Mouse (Mus musculus): ENCODE measurements around the gene Ldah. TPM values are rescaled to one million over a fixed set of nuclear protein-coding genes. Genes with fewer than 3 reads are reported as not detected.

The Ldah gene
- polyA plus RNA-seq, 1 experiment from 2014 or later: 66.5 TPM

GRCm38 (mm10) chr12:8269627-8270026 lies 61.7 kb downstream of the Ldah start:
- H3K36me3 ChIP-seq (ENCODE audit: control insufficient read depth, insufficient read depth, low read length): no peaks in the 10 kb centered on the region
- H3K9me3 ChIP-seq (replicated peaks; ENCODE audit: control insufficient read depth, low read length): no peaks in the 10 kb centered on the region
- no peaks in the 10 kb centered on the region for H3K27me3 ChIP-seq (replicated peaks; ENCODE audit: control insufficient read depth, insufficient read depth, low read length)
- DNase-seq (ENCODE audit: low spot score) (no peak), ATAC-seq (no peak)
- no peak overlapping the region for H3K4me3 ChIP-seq (ENCODE audit: low read depth, low read length)
- WGBS: 95% methylated on average over 11 of the region's 11 CpGs
- H3K4me2 ChIP-seq (ENCODE audit: low read length): no peak overlapping the region
- H3K27ac ChIP-seq (ENCODE audit: low read depth, low read length): no peak overlapping the region
- H3K9ac ChIP-seq (ENCODE audit: low read length): no peak overlapping the region
- no peaks in the 10 kb centered on the region for H3K4me1 ChIP-seq (ENCODE audit: control insufficient read depth, insufficient read depth, low read length)

GRCm38 (mm10) chr12:8271405-8271804 lies 63.5 kb downstream of the Ldah start:
- Histone ChIP-seq H3K9ac (ENCODE audit: low read length) (no peak overlapping the region), H3K4me3 (ENCODE audit: low read depth, low read length) (no peak overlapping the region), H3K9me3 (replicated peaks; ENCODE audit: control insufficient read depth, low read length) (no peaks in the 10 kb centered on the region), H3K4me2 (ENCODE audit: low read length) (no peak overlapping the region), H3K27me3 (replicated peaks; ENCODE audit: control insufficient read depth, insufficient read depth, low read length) (no peaks in the 10 kb centered on the region), H3K27ac (ENCODE audit: low read depth, low read length) (no peak overlapping the region), H3K36me3 (ENCODE audit: control insufficient read depth, insufficient read depth, low read length) (0 out of 2 replicates have a peak, but pooled peaks cover 4% of the 10 kb centered on the region), H3K4me1 (ENCODE audit: control insufficient read depth, insufficient read depth, low read length) (no peaks in the 10 kb centered on the region)
- DNase-seq (ENCODE audit: low spot score): no peak
- 89% methylated on average over 2 of the region's 2 CpGs for WGBS
- no peak for ATAC-seq

- DNase-seq (ENCODE audit: low spot score): no peak
- no peak for ATAC-seq
- no peak overlapping the region for H3K9ac ChIP-seq (ENCODE audit: low read length)
- no peak overlapping the region for H3K4me2 ChIP-seq (ENCODE audit: low read length)
- 0 out of 2 replicates have a peak, but pooled peaks cover 5% of the 10 kb centered on the region for H3K36me3 ChIP-seq (ENCODE audit: control insufficient read depth, insufficient read depth, low read length)
- no peaks in the 10 kb centered on the region for H3K4me1 ChIP-seq (ENCODE audit: control insufficient read depth, insufficient read depth, low read length)
- 95% methylated on average over 6 of the region's 6 CpGs for WGBS
- H3K9me3 ChIP-seq (replicated peaks; ENCODE audit: control insufficient read depth, low read length): no peaks in the 10 kb centered on the region
- H3K27me3 ChIP-seq (replicated peaks; ENCODE audit: control insufficient read depth, insufficient read depth, low read length): no peaks in the 10 kb centered on the region
- no peak overlapping the region for H3K27ac ChIP-seq (ENCODE audit: low read depth, low read length)
- H3K4me3 ChIP-seq (ENCODE audit: low read depth, low read length): no peak overlapping the region
Observed at GRCm38 (mm10) chr12:8273471-8274171, 65.7 kb downstream of the Ldah start.

GRCm38 (mm10) chr12:8275424-8275823 lies 67.5 kb downstream of the Ldah start:
- Histone ChIP-seq H3K4me1 (ENCODE audit: control insufficient read depth, insufficient read depth, low read length) (no peaks in the 10 kb centered on the region), H3K9me3 (replicated peaks; ENCODE audit: control insufficient read depth, low read length) (no peaks in the 10 kb centered on the region), H3K27me3 (replicated peaks; ENCODE audit: control insufficient read depth, insufficient read depth, low read length) (no peaks in the 10 kb centered on the region), H3K9ac (ENCODE audit: low read length) (no peak overlapping the region), H3K4me2 (ENCODE audit: low read length) (no peak overlapping the region), H3K36me3 (ENCODE audit: control insufficient read depth, insufficient read depth, low read length) (0 out of 2 replicates have a peak, but pooled peaks cover 9% of the 10 kb centered on the region), H3K27ac (ENCODE audit: low read depth, low read length) (no peak overlapping the region), H3K4me3 (ENCODE audit: low read depth, low read length) (no peak overlapping the region)
- DNase-seq (ENCODE audit: low spot score): no peak
- 85% methylated on average over 4 of the region's 4 CpGs for WGBS
- no peak for ATAC-seq

- H3K36me3 ChIP-seq (ENCODE audit: control insufficient read depth, insufficient read depth, low read length): 0 out of 2 replicates have a peak, but pooled peaks cover 8% of the 10 kb centered on the region
- 88% methylated on average over 15 of the region's 15 CpGs for WGBS
- no peak for ATAC-seq
- no peaks in the 10 kb centered on the region for H3K9me3 ChIP-seq (replicated peaks; ENCODE audit: control insufficient read depth, low read length)
- H3K27ac ChIP-seq (ENCODE audit: low read depth, low read length): no peak overlapping the region
- H3K4me3 ChIP-seq (ENCODE audit: low read depth, low read length): no peak overlapping the region
- DNase-seq (ENCODE audit: low spot score): no peak
- H3K9ac ChIP-seq (ENCODE audit: low read length): no peak overlapping the region
- H3K4me2 ChIP-seq (ENCODE audit: low read length): no peak overlapping the region
- H3K4me1 ChIP-seq (ENCODE audit: control insufficient read depth, insufficient read depth, low read length): no peaks in the 10 kb centered on the region
- H3K27me3 ChIP-seq (replicated peaks; ENCODE audit: control insufficient read depth, insufficient read depth, low read length): no peaks in the 10 kb centered on the region
Observed at GRCm38 (mm10) chr12:8281225-8282017, 73.5 kb downstream of the Ldah start.

GRCm38 (mm10) chr12:8287970-8288369 lies 80.1 kb downstream of the Ldah start:
- peaks cover 7% of the 10 kb centered on the region for H3K4me1 ChIP-seq (ENCODE audit: control insufficient read depth, insufficient read depth, low read length)
- 0 out of 2 replicates have a peak, but pooled peaks cover 3% of the 10 kb centered on the region for H3K36me3 ChIP-seq (ENCODE audit: control insufficient read depth, insufficient read depth, low read length)
- H3K27me3 ChIP-seq (replicated peaks; ENCODE audit: control insufficient read depth, insufficient read depth, low read length): no peaks in the 10 kb centered on the region
- no peak overlapping the region for H3K4me2 ChIP-seq (ENCODE audit: low read length)
- DNase-seq (ENCODE audit: low spot score) (no peak), ATAC-seq (no peak)
- no peak overlapping the region for H3K27ac ChIP-seq (ENCODE audit: low read depth, low read length)
- WGBS: 59% methylated on average over 3 of the region's 3 CpGs
- no peak overlapping the region for H3K4me3 ChIP-seq (ENCODE audit: low read depth, low read length)
- H3K9ac ChIP-seq (ENCODE audit: low read length): no peak overlapping the region
- H3K9me3 ChIP-seq (replicated peaks; ENCODE audit: control insufficient read depth, low read length): no peaks in the 10 kb centered on the region

GRCm38 (mm10) chr12:8289099-8289498 lies 81.2 kb downstream of the Ldah start:
- H3K27me3 ChIP-seq (replicated peaks; ENCODE audit: control insufficient read depth, insufficient read depth, low read length): no peaks in the 10 kb centered on the region
- H3K27ac ChIP-seq (ENCODE audit: low read depth, low read length): no peak overlapping the region
- no peaks in the 10 kb centered on the region for H3K9me3 ChIP-seq (replicated peaks; ENCODE audit: control insufficient read depth, low read length)
- DNase-seq (ENCODE audit: low spot score): no peak
- H3K4me2 ChIP-seq (ENCODE audit: low read length): no peak overlapping the region
- WGBS: 56% methylated on average over 6 of the region's 6 CpGs
- no peak for ATAC-seq
- no peak overlapping the region for H3K4me3 ChIP-seq (ENCODE audit: low read depth, low read length)
- no peak overlapping the region for H3K9ac ChIP-seq (ENCODE audit: low read length)
- H3K4me1 ChIP-seq (ENCODE audit: control insufficient read depth, insufficient read depth, low read length): peaks cover 7% of the 10 kb centered on the region
- 0 out of 2 replicates have a peak, but pooled peaks cover 3% of the 10 kb centered on the region for H3K36me3 ChIP-seq (ENCODE audit: control insufficient read depth, insufficient read depth, low read length)

- Histone ChIP-seq H3K36me3 (ENCODE audit: control insufficient read depth, insufficient read depth, low read length) (0 out of 2 replicates have a peak, but pooled peaks cover 3% of the 10 kb centered on the region), H3K9me3 (replicated peaks; ENCODE audit: control insufficient read depth, low read length) (no peaks in the 10 kb centered on the region), H3K4me2 (ENCODE audit: low read length) (no peak overlapping the region), H3K9ac (ENCODE audit: low read length) (no peak overlapping the region), H3K4me3 (ENCODE audit: low read depth, low read length) (no peak overlapping the region), H3K27ac (ENCODE audit: low read depth, low read length) (no peak overlapping the region), H3K4me1 (ENCODE audit: control insufficient read depth, insufficient read depth, low read length) (peaks cover 7% of the 10 kb centered on the region), H3K27me3 (replicated peaks; ENCODE audit: control insufficient read depth, insufficient read depth, low read length) (no peaks in the 10 kb centered on the region)
- DNase-seq (ENCODE audit: low spot score): no peak
- no peak for ATAC-seq
- 91% methylated on average over 8 of the region's 8 CpGs for WGBS
Observed at GRCm38 (mm10) chr12:8289499-8289898, 81.6 kb downstream of the Ldah start.

All from forebrain, embryonic 14.5 days (tissue).